Mouse (Mus musculus): ENCODE data around the gene Traf3. TPM values are rescaled to one million over a fixed set of nuclear protein-coding genes. Genes with fewer than 3 reads are reported as not detected.
A peak's percentile ranks its signal among the peaks of the same experiment; 100 is the strongest.

Traf3 gene
- total RNA-seq (2021): 10 to 100 TPM; 17.9 to 22.5 TPM
- long read RNA-seq, experiment 1, full-length matches to known transcripts: 1 of 5 reads
- long read RNA-seq, experiment 1, partial matches to known transcripts: 0 of 5 reads
- long read RNA-seq, experiment 1, other reads (novel, unspliced or antisense): 4 of 5 reads
- long read RNA-seq, experiment 2, partial matches to known transcripts: 0 of 7 reads
- long read RNA-seq, experiment 2, other reads (novel, unspliced or antisense): 7 of 7 reads

- DNase-seq: peak; percentile 84
Observed at GRCm38 (mm10) chr12:111165831-111166591, at the start of gene Traf3. Traf3 (plus strand) TSS chr12:111166370.

DNA sequence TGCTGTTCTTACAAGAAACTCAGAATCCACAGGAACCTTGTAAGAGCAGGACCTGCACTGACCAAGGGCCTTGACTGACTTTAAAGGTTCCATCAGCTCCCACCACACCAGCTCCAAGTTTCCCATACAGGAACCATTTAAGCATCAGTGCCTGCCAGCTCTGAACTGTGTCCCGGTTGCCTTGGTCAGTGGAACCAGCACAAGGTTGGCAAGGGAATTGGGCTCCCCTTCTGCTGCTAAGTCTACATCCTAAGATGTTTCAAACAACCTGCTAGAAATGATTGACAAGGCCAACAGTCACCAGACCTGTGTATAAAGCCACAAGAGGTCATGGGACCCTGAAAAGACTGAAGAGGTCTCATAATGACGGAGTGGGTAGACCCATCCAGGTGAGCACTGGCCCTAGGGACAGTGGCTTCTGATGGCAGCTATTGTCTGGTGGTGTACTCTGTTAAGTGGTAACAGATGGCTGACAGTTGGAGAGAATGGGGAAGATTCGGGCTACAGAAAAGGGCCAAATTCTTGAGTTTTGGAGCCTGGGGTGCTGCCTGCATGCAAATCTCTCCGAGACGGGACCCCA, 46.6 kb upstream of the Traf3 start:
- no peak for DNase-seq

- DNase-seq: no peak
Observed at GRCm38 (mm10) chr12:111120976-111121645, 45.1 kb upstream of the Traf3 start.

DNA sequence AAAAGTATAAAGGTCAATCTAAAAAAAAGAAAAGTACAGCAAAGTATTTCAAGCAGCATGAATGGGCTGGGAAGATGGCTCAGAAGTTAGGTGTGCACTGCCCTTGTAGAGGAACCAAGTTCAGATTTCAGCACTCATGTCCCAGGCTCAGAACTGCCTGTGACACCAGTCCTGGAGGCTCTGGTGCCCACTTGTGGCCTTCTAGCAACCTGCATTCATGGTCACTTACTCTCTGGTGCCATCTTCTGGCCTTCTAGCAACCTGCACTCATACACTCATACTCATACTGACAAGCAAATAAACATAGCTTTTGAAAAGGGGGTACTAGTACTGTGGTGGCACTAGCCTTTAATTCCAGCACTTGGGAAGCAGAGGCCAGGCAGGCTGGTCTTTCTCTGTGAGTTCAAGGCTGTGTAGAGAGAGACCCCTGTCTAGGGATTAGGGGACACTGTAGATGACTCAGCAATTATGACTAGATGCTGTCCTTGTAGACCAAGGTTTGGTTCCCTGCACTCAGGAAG, 43.8 kb upstream of the Traf3 start:
- DNase-seq: peak; percentile 27

- no peak for DNase-seq
Observed at GRCm38 (mm10) chr12:111124601-111125260, 41.4 kb upstream of the Traf3 start.

GRCm38 (mm10) chr12:111125666-111126065, 40.5 kb upstream of the Traf3 start:
- DNase-seq: no peak

DNA sequence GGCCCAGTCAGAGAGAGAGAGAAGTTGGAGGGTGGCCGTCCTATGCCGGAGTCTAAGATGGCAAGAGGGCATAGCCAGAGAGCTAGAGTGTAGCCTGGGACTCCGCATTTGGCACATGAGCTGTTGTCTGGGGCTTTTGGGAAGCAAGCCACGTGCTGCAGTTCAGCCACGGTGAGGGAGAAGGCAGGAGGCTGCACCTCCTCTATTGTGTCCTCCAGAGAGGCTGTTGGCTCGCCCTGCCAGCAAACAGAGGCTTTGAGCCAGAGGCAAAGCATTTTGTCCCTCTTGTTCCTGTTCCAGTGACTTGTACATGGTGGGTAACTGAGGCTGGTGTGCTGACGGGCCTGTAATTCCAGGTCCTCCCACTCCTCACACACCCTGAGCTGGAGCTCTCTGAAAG, 32.0 kb upstream of the Traf3 start:
- DNase-seq: peak; percentile 55

DNA sequence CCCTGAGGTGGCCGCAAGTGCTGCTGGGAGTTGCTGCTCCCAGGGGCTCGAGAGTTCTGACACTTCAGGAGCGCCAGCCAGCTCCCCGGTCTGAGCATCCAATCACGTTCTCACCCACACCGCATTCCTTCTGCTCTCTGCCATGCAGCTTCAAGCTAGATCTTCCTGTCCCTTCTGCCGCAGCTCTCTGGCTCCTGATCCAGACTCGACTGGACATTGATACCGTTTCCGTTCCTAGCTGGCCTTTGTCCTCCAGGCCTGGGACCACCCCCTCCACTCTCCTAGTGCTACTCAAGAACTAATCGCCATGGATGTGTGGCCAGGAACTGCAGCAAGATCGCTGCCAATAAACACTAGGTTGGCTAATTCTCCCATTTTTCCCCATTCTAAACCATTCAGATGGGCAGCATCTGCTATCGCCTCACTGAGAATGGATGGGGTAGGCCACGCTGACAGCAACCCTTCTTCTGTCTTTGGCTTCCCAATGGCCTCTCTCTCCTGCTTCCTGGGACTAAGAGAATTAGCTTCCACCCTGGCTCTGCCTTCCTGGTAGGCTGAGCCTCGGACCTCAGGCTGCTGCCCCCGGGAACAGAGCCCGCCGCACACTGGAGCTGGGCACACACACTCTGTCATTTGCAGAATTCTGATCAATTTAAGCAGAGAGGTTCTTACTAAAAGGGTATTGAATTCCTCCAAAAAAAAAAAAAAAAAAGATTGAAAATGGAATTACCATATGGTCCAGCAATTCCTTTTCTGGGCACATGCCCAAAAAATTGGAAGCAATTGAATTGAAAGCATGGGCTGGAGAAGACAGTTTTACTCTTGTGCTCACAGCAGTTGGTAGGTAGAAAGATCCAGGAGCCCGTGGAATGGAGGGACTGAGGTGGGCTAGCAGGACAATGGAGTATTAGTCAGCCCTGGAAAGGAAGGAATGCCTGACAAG, 31.1 kb upstream of the Traf3 start:
- peak; percentile 46 for DNase-seq

- no peak for DNase-seq
Observed at GRCm38 (mm10) chr12:111135953-111136352, 30.2 kb upstream of the Traf3 start.

GRCm38 (mm10) chr12:111137079-111137478, 29.1 kb upstream of the Traf3 start:
- no peak for DNase-seq

DNA sequence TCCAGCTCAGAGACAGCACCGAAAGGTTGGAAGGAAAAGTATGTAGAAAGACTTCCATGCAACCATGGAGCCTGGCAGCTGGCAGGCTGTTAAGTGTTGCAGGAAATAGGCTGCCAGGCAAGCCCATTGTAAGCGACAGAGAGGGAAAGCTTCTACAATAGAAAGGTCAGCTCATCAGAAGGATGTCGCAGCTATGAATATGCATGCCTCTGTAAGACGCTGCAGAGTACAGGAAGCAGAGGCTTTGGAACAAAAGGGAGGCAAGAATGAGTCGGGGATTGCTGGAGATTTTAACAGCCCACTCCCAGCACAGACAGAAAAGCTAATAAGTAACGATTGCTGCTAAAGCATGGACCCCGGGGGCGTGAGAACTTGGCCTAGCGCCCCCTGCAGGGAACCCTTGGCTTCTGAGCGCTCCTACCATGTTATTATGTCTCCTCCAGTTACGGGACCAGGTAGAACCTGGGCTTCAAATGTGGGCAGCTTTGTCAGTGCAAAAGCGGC, 23.1 kb upstream of the Traf3 start:
- DNase-seq: no peak

DNA sequence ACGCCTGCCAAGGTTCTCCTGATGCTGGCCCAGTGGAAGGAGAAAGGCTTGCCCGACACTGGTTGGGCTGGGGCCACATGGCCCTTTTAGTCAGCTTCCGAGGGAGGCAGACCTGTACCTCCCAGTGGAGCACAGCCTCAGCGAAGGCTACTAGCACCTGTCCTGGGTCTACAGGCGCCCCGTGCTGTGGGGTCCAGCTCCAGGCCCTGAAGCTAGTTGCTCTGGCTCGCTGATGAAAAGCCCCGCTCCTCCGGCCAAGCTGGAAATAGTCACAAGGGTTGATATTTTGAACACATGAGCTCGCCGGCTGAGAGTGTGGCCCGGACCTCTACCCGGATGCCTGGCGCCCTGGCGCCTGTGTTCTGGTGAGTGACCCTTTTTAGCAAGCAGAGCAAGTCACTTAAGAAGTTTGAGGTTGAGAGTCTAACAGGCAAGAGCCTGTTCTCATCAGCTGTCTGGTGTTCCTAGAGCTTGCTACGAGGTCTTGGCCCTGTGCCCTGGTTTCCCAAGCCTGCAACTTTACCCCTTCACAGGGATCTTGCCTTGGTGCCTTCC, 22.6 kb upstream of the Traf3 start:
- peak; percentile 41 for DNase-seq

DNA sequence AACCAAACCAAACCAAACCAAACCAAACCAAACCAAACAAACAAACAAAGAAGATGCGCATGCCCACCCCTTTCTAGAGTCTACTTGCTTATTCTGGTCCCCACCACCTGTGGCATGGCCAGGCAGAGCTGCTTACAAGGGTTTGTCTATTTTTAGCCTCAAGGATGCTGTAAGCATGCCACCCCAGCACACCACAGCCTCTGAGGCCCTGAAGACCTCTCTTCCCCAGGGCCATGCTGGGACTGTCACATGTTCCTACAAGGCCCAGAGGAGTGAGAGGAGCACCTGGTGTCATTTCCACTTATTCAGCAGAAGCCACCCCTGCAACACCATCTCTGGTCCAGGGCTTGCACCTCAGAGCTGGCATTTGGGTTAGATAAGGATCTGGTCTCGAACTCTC, 21.6 kb upstream of the Traf3 start:
- no peak for DNase-seq

DNA sequence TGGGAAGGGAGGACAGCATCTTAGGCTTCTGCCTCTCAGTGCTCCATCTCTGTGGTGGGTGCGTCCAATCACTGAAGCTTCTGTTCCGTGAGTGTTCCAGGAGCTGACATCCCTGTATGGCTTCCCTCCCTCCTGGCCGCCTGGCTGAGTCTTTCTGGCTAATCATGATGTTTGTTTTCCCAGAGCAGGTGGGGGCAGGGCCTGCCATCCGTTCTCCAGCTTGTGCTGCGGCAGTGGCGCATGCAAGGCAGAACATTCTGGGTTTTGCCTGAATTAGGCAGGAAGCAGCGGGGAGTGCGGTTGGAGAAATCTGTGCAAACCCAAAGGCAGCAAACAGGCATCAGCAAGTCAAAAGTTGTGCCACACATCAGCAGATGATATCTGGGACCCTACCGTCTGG, 20.9 kb upstream of the Traf3 start:
- no peak for DNase-seq

- no peak for DNase-seq
Observed at GRCm38 (mm10) chr12:111149495-111150235, 16.5 kb upstream of the Traf3 start.

- no peak for DNase-seq
Observed at GRCm38 (mm10) chr12:111150236-111150596, 16.0 kb upstream of the Traf3 start.

GRCm38 (mm10) chr12:111151422-111152156, 14.6 kb upstream of the Traf3 start:
- no peak for DNase-seq

- DNase-seq: no peak
Observed at GRCm38 (mm10) chr12:111152579-111152978, 13.6 kb upstream of the Traf3 start.
